Mouse (Mus musculus): ENCODE measurements at regions not wholly inside any gene's neighbourhood (a gene's known extent, or its start where the extent isn't known, plus 50 kb on each side); places are given as distances from the start of the nearest gene placed in this dataset.

GRCm38 (mm10) chr10:66552919-66553318, 543.0 kb upstream of the Jmjd1c start:
- TF ChIP-seq CTCF (IDR thresholded peaks at IDR 0.05; ENCODE audit: insufficient read depth, low read length) (no peak), POLR2A (IDR thresholded peaks at IDR 0.05; ENCODE audit: borderline replicate concordance, extremely low read depth, low read depth, low read length) (no peak)
- WGBS = 44% methylated on average over 3 of the region's 3 CpGs
- no peak for DNase-seq
- Histone ChIP-seq H3K4me1 (ENCODE audit: control insufficient read depth, insufficient read depth, low read length) (no peaks in the 10 kb centered on the region), H3K4me3 (replicated peaks; ENCODE audit: extremely low read depth, low read depth, low read length) (no peak overlapping the region)

- 83% methylated on average over 1 of the region's 1 CpGs for WGBS
- TF ChIP-seq CTCF (IDR thresholded peaks at IDR 0.05; ENCODE audit: insufficient read depth, low read length) (no peak), POLR2A (IDR thresholded peaks at IDR 0.05; ENCODE audit: borderline replicate concordance, extremely low read depth, low read depth, low read length) (no peak)
- no peaks in the 10 kb centered on the region for H3K4me1 ChIP-seq (ENCODE audit: control insufficient read depth, insufficient read depth, low read length)
- no peak overlapping the region for H3K4me3 ChIP-seq (replicated peaks; ENCODE audit: extremely low read depth, low read depth, low read length)
- DNase-seq = no peak
These were observed 541.7 kb upstream of the Jmjd1c start for GRCm38 (mm10) chr10:66554259-66554658.

GRCm38 (mm10) chr10:66558097-66558840, 537.7 kb upstream of the Jmjd1c start:
- no peak for DNase-seq
- 74% methylated on average over 6 of the region's 6 CpGs for WGBS
- no peaks in the 10 kb centered on the region for H3K4me1 ChIP-seq (ENCODE audit: control insufficient read depth, insufficient read depth, low read length)
- H3K4me3 ChIP-seq (replicated peaks; ENCODE audit: extremely low read depth, low read depth, low read length) = no peak overlapping the region
- TF ChIP-seq CTCF (IDR thresholded peaks at IDR 0.05; ENCODE audit: insufficient read depth, low read length) (no peak), POLR2A (IDR thresholded peaks at IDR 0.05; ENCODE audit: borderline replicate concordance, extremely low read depth, low read depth, low read length) (no peak)

GRCm38 (mm10) chr10:66565374-66565773, 530.6 kb upstream of the Jmjd1c start:
- no peak for TF ChIP-seq CTCF (IDR thresholded peaks at IDR 0.05; ENCODE audit: insufficient read depth, low read length)
- no peak for TF ChIP-seq POLR2A (IDR thresholded peaks at IDR 0.05; ENCODE audit: borderline replicate concordance, extremely low read depth, low read depth, low read length)
- no peak for DNase-seq
- 84% methylated on average over 6 of the region's 6 CpGs for WGBS
- no peak overlapping the region for H3K4me3 ChIP-seq (replicated peaks; ENCODE audit: extremely low read depth, low read depth, low read length)
- no peaks in the 10 kb centered on the region for H3K4me1 ChIP-seq (ENCODE audit: control insufficient read depth, insufficient read depth, low read length)

GRCm38 (mm10) chr10:66574846-66575535, 520.9 kb upstream of the Jmjd1c start:
- WGBS = 40% methylated on average over 10 of the region's 10 CpGs
- Histone ChIP-seq H3K4me1 (ENCODE audit: control insufficient read depth, insufficient read depth, low read length) (no peaks in the 10 kb centered on the region), H3K4me3 (replicated peaks; ENCODE audit: extremely low read depth, low read depth, low read length) (no peak overlapping the region)
- TF ChIP-seq POLR2A (IDR thresholded peaks at IDR 0.05; ENCODE audit: borderline replicate concordance, extremely low read depth, low read depth, low read length) (no peak), CTCF (IDR thresholded peaks at IDR 0.05; ENCODE audit: insufficient read depth, low read length) (no peak)
- DNase-seq = no peak

GRCm38 (mm10) chr10:66593001-66593400, 502.9 kb upstream of the Jmjd1c start:
- no peak for DNase-seq
- Histone ChIP-seq H3K4me3 (replicated peaks; ENCODE audit: extremely low read depth, low read depth, low read length) (no peak overlapping the region), H3K4me1 (ENCODE audit: control insufficient read depth, insufficient read depth, low read length) (no peaks in the 10 kb centered on the region)
- TF ChIP-seq POLR2A (IDR thresholded peaks at IDR 0.05; ENCODE audit: borderline replicate concordance, extremely low read depth, low read depth, low read length) = no peak
- 51% methylated on average over 3 of the region's 3 CpGs for WGBS

- WGBS = 35% methylated on average over 6 of the region's 6 CpGs
- H3K4me1 ChIP-seq (ENCODE audit: control insufficient read depth, insufficient read depth, low read length) = no peaks in the 10 kb centered on the region
- DNase-seq = no peak
- H3K4me3 ChIP-seq (replicated peaks; ENCODE audit: extremely low read depth, low read depth, low read length) = no peak overlapping the region
- TF ChIP-seq POLR2A (IDR thresholded peaks at IDR 0.05; ENCODE audit: borderline replicate concordance, extremely low read depth, low read depth, low read length) (no peak), CTCF (IDR thresholded peaks at IDR 0.05; ENCODE audit: insufficient read depth, low read length) (no peak)
These were observed 502.4 kb upstream of the Jmjd1c start for GRCm38 (mm10) chr10:66593506-66593905.

GRCm38 (mm10) chr10:66597952-66598351, 498.0 kb upstream of the Jmjd1c start:
- TF ChIP-seq CTCF (IDR thresholded peaks at IDR 0.05; ENCODE audit: insufficient read depth, low read length) (no peak), POLR2A (IDR thresholded peaks at IDR 0.05; ENCODE audit: borderline replicate concordance, extremely low read depth, low read depth, low read length) (no peak)
- H3K4me1 ChIP-seq (ENCODE audit: control insufficient read depth, insufficient read depth, low read length) = no peaks in the 10 kb centered on the region
- no peak for DNase-seq
- no peak overlapping the region for H3K4me3 ChIP-seq (replicated peaks; ENCODE audit: extremely low read depth, low read depth, low read length)
- WGBS = 67% methylated on average over 4 of the region's 4 CpGs

- Histone ChIP-seq H3K4me3 (replicated peaks; ENCODE audit: extremely low read depth, low read depth, low read length) (no peak overlapping the region), H3K4me1 (ENCODE audit: control insufficient read depth, insufficient read depth, low read length) (no peaks in the 10 kb centered on the region)
- DNase-seq = no peak
- 54% methylated on average over 3 of the region's 3 CpGs for WGBS
- TF ChIP-seq CTCF (IDR thresholded peaks at IDR 0.05; ENCODE audit: insufficient read depth, low read length) (no peak), POLR2A (IDR thresholded peaks at IDR 0.05; ENCODE audit: borderline replicate concordance, extremely low read depth, low read depth, low read length) (no peak)
These were observed 488.8 kb upstream of the Jmjd1c start for GRCm38 (mm10) chr10:66607141-66607540.

GRCm38 (mm10) chr10:66616280-66616679, 479.6 kb upstream of the Jmjd1c start:
- 42% methylated on average over 3 of the region's 3 CpGs for WGBS
- Histone ChIP-seq H3K4me1 (ENCODE audit: control insufficient read depth, insufficient read depth, low read length) (no peaks in the 10 kb centered on the region), H3K4me3 (replicated peaks; ENCODE audit: extremely low read depth, low read depth, low read length) (no peak overlapping the region)
- TF ChIP-seq POLR2A (IDR thresholded peaks at IDR 0.05; ENCODE audit: borderline replicate concordance, extremely low read depth, low read depth, low read length) = no peak
- TF ChIP-seq CTCF (IDR thresholded peaks at IDR 0.05; ENCODE audit: insufficient read depth, low read length) = no peak
- no peak for DNase-seq

All from lung, adult 2 months (tissue).